In genomic region chr11:3775263-3775644, GRCm38 (mm10) we compare ENCODE assay signal across 15 mouse cellular contexts.
A peak's percentile ranks its signal among the peaks of the same experiment; 100 is the strongest.
DNase-seq lines count a peak whose midpoint lies in the region; ATAC-seq lines count a peak whose summit lies in the region.
"Had no signal": no experiment of that assay in that cellular context is flagged by ENCODE, and none has a peak within 500 bp of the region (broad histone marks: within the 10 kb centered on the region; RNA-seq: fewer than 3 reads in every experiment).

No protein-coding gene starts in this region.

- no peak overlapping the region for H3K4me3 ChIP-seq in forebrain, embryonic 11.5 days (ENCODE audit: low read depth, low read length)
- peak overlapping the region; percentile 56 for H3K4me3 ChIP-seq in hindbrain, embryonic 13.5 days
- H3K4me3 ChIP-seq in midbrain, embryonic 15.5 days, result peak overlapping the region; percentile 58
- H3K4me3 ChIP-seq: liver, embryonic 15.5 days had no signal

- H3K4me2 ChIP-seq in forebrain, embryonic 11.5 days (ENCODE audit: low read depth, low read length, severe bottlenecking), result peak overlapping the region; percentile 83; the same call in 1 of the 2 replicates
- H3K4me2 ChIP-seq in hindbrain, embryonic 13.5 days, result peak overlapping the region; percentile 85
- peak overlapping the region; percentile 78 for H3K4me2 ChIP-seq in midbrain, embryonic 15.5 days

- H3K27me3 ChIP-seq in forebrain, embryonic 11.5 days (ENCODE audit: control insufficient read depth, insufficient read depth, low read length), result peaks cover 17% of the 10 kb centered on the region
- peaks cover 43% of the 10 kb centered on the region for H3K27me3 ChIP-seq in hindbrain, embryonic 13.5 days
- H3K27me3 ChIP-seq in midbrain, embryonic 15.5 days (replicated peaks), result peaks cover 5% of the 10 kb centered on the region

- peak; percentile 46 to 55 for DNase-seq in cerebellum, postnatal 14 days
- DNase-seq in cerebellum, adult 11-12 months, result no peak
- no peak for DNase-seq in forebrain, embryonic 11.5 days (ENCODE audit: low spot score)
- DNase-seq in thymus, postnatal 14 days, result no peak
- no peak for DNase-seq in layer of hippocampus, postnatal 14 days (ENCODE audit: low spot score in 2 of 2)
- no peak for DNase-seq in layer of hippocampus, adult 9-11 months
- DNase-seq: adrenal gland, adult 8-10 months; gastrocnemius, postnatal 36 days; layer of hippocampus, postnatal 36 days had no signal

- H3K9me3 ChIP-seq in forebrain, embryonic 11.5 days (ENCODE audit: control insufficient read depth, low read length), result no peaks in the 10 kb centered on the region
- H3K9me3 ChIP-seq in hindbrain, embryonic 13.5 days, result no peaks in the 10 kb centered on the region
- H3K9me3 ChIP-seq in midbrain, embryonic 15.5 days, result no peaks in the 10 kb centered on the region
- H3K9me3 ChIP-seq: embryonic facial prominence, embryonic 12.5 days; limb, embryonic 12.5 days; liver, embryonic 15.5 days had no signal

- H3K9ac ChIP-seq in forebrain, embryonic 11.5 days (ENCODE audit: low read length), result no peak overlapping the region
- H3K9ac ChIP-seq in hindbrain, embryonic 13.5 days, result no peak overlapping the region; the same call in 1 of the 2 replicates
- H3K9ac ChIP-seq in midbrain, embryonic 15.5 days, result peak overlapping the region; percentile 77
- H3K9ac ChIP-seq: embryonic facial prominence, embryonic 12.5 days; limb, embryonic 12.5 days; liver, embryonic 15.5 days had no signal

- no peaks in the 10 kb centered on the region for H3K36me3 ChIP-seq in forebrain, embryonic 11.5 days (ENCODE audit: control insufficient read depth, insufficient read depth, low read length)
- no peaks in the 10 kb centered on the region for H3K36me3 ChIP-seq in hindbrain, embryonic 13.5 days
- no peaks in the 10 kb centered on the region for H3K36me3 ChIP-seq in midbrain, embryonic 15.5 days (replicated peaks)
- H3K36me3 ChIP-seq: embryonic facial prominence, embryonic 12.5 days; limb, embryonic 12.5 days; liver, embryonic 15.5 days had no signal

- ATAC-seq in forebrain, embryonic 11.5 days (replicated peaks; ENCODE audit: low FRiP score), result no peak
- ATAC-seq in hindbrain, embryonic 13.5 days (ENCODE audit: low FRiP score), result no peak
- ATAC-seq in midbrain, embryonic 15.5 days (replicated peaks), result no peak

- H3K27ac ChIP-seq in forebrain, embryonic 11.5 days (ENCODE audit: low read depth, low read length), result no peak overlapping the region
- H3K27ac ChIP-seq in hindbrain, embryonic 13.5 days, result no peak overlapping the region
- peak overlapping the region; percentile 79; the same call in 1 of the 2 replicates for H3K27ac ChIP-seq in midbrain, embryonic 15.5 days
- H3K27ac ChIP-seq: embryonic facial prominence, embryonic 12.5 days; limb, embryonic 12.5 days; liver, embryonic 15.5 days; macrophage had no signal

- H3K4me1 ChIP-seq in forebrain, embryonic 11.5 days (replicated peaks; ENCODE audit: control insufficient read depth, insufficient read depth, low read length), result peaks cover 7% of the 10 kb centered on the region
- peaks cover 19% of the 10 kb centered on the region for H3K4me1 ChIP-seq in hindbrain, embryonic 13.5 days (replicated peaks)
- H3K4me1 ChIP-seq in midbrain, embryonic 15.5 days, result peaks cover 16% of the 10 kb centered on the region

- WGBS in forebrain, embryonic 11.5 days, result 59% methylated on average over 4 of the region's 4 CpGs
- WGBS in hindbrain, embryonic 13.5 days, result 48% methylated on average over 4 of the region's 4 CpGs
- 48% methylated on average over 4 of the region's 4 CpGs for WGBS in midbrain, embryonic 15.5 days

Comparison
In these comparisons a context has a peak if more than half of its experiments do, and no peak if none do; other contexts are left out.
1. DNase-seq: peak in cerebellum, postnatal 14 days (2 of 2); none in cerebellum, adult 11-12 months (single experiment), forebrain, embryonic 11.5 days (single experiment), thymus, postnatal 14 days (single experiment), layer of hippocampus, postnatal 14 days (0 of 2) and layer of hippocampus, adult 9-11 months (single experiment).
2. Peak in every context shown above with its lines, with median percentiles within 50 percentile points of each other: H3K4me2 ChIP-seq.